Mouse (Mus musculus): ENCODE data around the gene Fam32a.

- TF ChIP-seq MAFK (IDR thresholded peaks at IDR 0.05; ENCODE audit: insufficient read depth, low read depth, low read length), result no peak
- TF ChIP-seq ZNF384 (IDR thresholded peaks at IDR 0.05; ENCODE audit: low read depth, low read length), result no peak
- no peak for TF ChIP-seq CHD2 (IDR thresholded peaks at IDR 0.05; ENCODE audit: low read depth, low read length)
- no peak for TF ChIP-seq ZC3H11A (IDR thresholded peaks at IDR 0.05; ENCODE audit: borderline replicate concordance, low read depth, low read length)
- no peak for TF ChIP-seq HCFC1 (IDR thresholded peaks at IDR 0.05; ENCODE audit: borderline replicate concordance, insufficient read depth, low read length)
These were observed 20.9 kb downstream of the Fam32a start for GRCm38 (mm10) chr8:72240403-72240763.

All from ES-E14 (cell line).